Mouse (Mus musculus) small intestine, adult 2 months (tissue): ENCODE measurements around the gene Opa3.

Source experiments
- CTCF ChIP-seq: fragments of 200-500 bp; IDR thresholded peaks from 2 replicates; pipeline ENCODE4 v1.5.1; 2012; ENCODE audit warnings: low read depth, mild to moderate bottlenecking, control low read depth, inconsistent platforms, low read length, moderate library complexity, mixed read lengths; ENCODE audit not compliant: insufficient replicate concordance, insufficient read length; ENCODE audit errors: extremely low read depth
- POLR2A ChIP-seq: fragments of 200-500 bp; IDR thresholded peaks from 2 replicates; pipeline ENCODE4 v1.6.1; 2012; ENCODE audit warnings: low read depth, mild to moderate bottlenecking, control low read depth, inconsistent platforms, low read length, moderate library complexity

- TF ChIP-seq POLR2A = peak; percentile 72; the same call in 1 of the 2 replicates
- no peak for TF ChIP-seq CTCF
Measured at GRCm38 (mm10) chr7:19228793-19229148, 637 bp downstream of the Opa3 start.
